Mouse (Mus musculus): ENCODE data around the gene Figla. TPM values are rescaled to one million over a fixed set of nuclear protein-coding genes. Genes with fewer than 3 reads are reported as not detected.
"Not testable (repeated sequence)": the region's sequence is repeated elsewhere in the genome, so short reads cannot be mapped to it uniquely, and the experiment has no call there.

Gene Figla
- total RNA-seq (2021) = not detected
- long read RNA-seq, experiment 1 = 0 reads
- long read RNA-seq, experiment 2 = 0 reads

- no peak for DNase-seq (ENCODE audit: low spot score in 2 of 2)
Observed at GRCm38 (mm10) chr6:86015871-86016270, at the start of gene Figla. TSS of gene Figla (plus strand) at chr6:86016171.

GRCm38 (mm10) chr6:85966686-85967085 lies 49.3 kb upstream of the Figla start:
- no peak for DNase-seq (ENCODE audit: low spot score in 2 of 2)

- no peak for DNase-seq (ENCODE audit: low spot score in 2 of 2)
Observed at GRCm38 (mm10) chr6:85969889-85970288, 46.1 kb upstream of the Figla start.

- no peak for DNase-seq (ENCODE audit: low spot score in 2 of 2)
Observed at GRCm38 (mm10) chr6:85972699-85973098, 43.3 kb upstream of the Figla start.

- no peak for DNase-seq (ENCODE audit: low spot score in 2 of 2)
Observed at GRCm38 (mm10) chr6:85973336-85973735, 42.6 kb upstream of the Figla start.

GRCm38 (mm10) chr6:85974941-85975617 lies 40.9 kb upstream of the Figla start:
- no peak for DNase-seq (ENCODE audit: low spot score in 2 of 2)

GRCm38 (mm10) chr6:85975761-85976160 lies 40.2 kb upstream of the Figla start:
- no peak for DNase-seq (ENCODE audit: low spot score in 2 of 2)

GRCm38 (mm10) chr6:85976242-85976641 lies 39.7 kb upstream of the Figla start:
- DNase-seq (ENCODE audit: low spot score in 2 of 2) = no peak

GRCm38 (mm10) chr6:85978736-85979135 lies 37.2 kb upstream of the Figla start:
- DNase-seq (ENCODE audit: low spot score in 2 of 2) = not testable (repeated sequence)

GRCm38 (mm10) chr6:85984351-85984750 lies 31.6 kb upstream of the Figla start:
- no peak for DNase-seq (ENCODE audit: low spot score in 2 of 2)

- DNase-seq (ENCODE audit: low spot score in 2 of 2) = not testable (repeated sequence)
Observed at GRCm38 (mm10) chr6:85989570-85989969, 26.4 kb upstream of the Figla start.

GRCm38 (mm10) chr6:85990774-85991173 lies 25.2 kb upstream of the Figla start:
- DNase-seq (ENCODE audit: low spot score in 2 of 2) = not testable (repeated sequence)

GRCm38 (mm10) chr6:86003405-86003925 lies 12.5 kb upstream of the Figla start:
- no peak for DNase-seq (ENCODE audit: low spot score in 2 of 2)

GRCm38 (mm10) chr6:86004271-86005148 lies 11.5 kb upstream of the Figla start:
- DNase-seq (ENCODE audit: low spot score in 2 of 2) = peak; percentile 47 to 66

GRCm38 (mm10) chr6:86009980-86010379 lies 6.0 kb upstream of the Figla start:
- DNase-seq (ENCODE audit: low spot score in 2 of 2) = peak in 1 of 2 experiments; percentile 30

- not testable (repeated sequence) for DNase-seq (ENCODE audit: low spot score in 2 of 2)
Observed at GRCm38 (mm10) chr6:86014812-86015211, 1.2 kb upstream of the Figla start.

GRCm38 (mm10) chr6:86016793-86017350 lies 901 bp downstream of the Figla start:
- no peak for DNase-seq (ENCODE audit: low spot score in 2 of 2)

- DNase-seq (ENCODE audit: low spot score in 2 of 2) = no peak
Observed at GRCm38 (mm10) chr6:86019415-86020237, 3.7 kb downstream of the Figla start.

GRCm38 (mm10) chr6:86020948-86021347 lies 5.0 kb downstream of the Figla start:
- no peak for DNase-seq (ENCODE audit: low spot score in 2 of 2)

GRCm38 (mm10) chr6:86026632-86027292 lies 10.8 kb downstream of the Figla start:
- DNase-seq (ENCODE audit: low spot score in 2 of 2) = no peak
